Mouse (Mus musculus) midbrain, embryonic 15.5 days (tissue): Measurements from ENCODE around the gene Rnf215. TPM values are rescaled to one million over a fixed set of nuclear protein-coding genes. Genes with fewer than 3 reads are reported as not detected.
"Not testable (repeated sequence)": the region's sequence is repeated elsewhere in the genome, so short reads cannot be mapped to it uniquely, and the experiment has no call there.

Experiments
- ATAC-seq: fragments of 200-750 bp; cut with Nextera tagmentation; replicated peaks from 2 replicates; pipeline ENCODE4 v1.8.0; 2017; ENCODE audit warnings: moderate TSS enrichment
- H3K27ac ChIP-seq: fragments of 300-500 bp; sonication (generic); 2 replicates; pipeline ENCODE4 v1.5.1; 2015; ENCODE audit warnings: mild to moderate bottlenecking, inconsistent platforms
- H3K27me3 ChIP-seq: fragments of 300-500 bp; sonication (generic); replicated peaks from 2 replicates; pipeline ENCODE4 v1.6.1; 2015; ENCODE audit warnings: inconsistent platforms
- H3K36me3 ChIP-seq: fragments of 300-500 bp; sonication (generic); replicated peaks from 2 replicates; pipeline ENCODE4 v1.6.1; 2015; ENCODE audit warnings: inconsistent platforms
- H3K4me1 ChIP-seq: fragments of 300-500 bp; sonication (generic); 2 replicates; pipeline ENCODE4 v1.6.1; 2015; ENCODE audit warnings: inconsistent platforms
- H3K4me2 ChIP-seq: fragments of 300-500 bp; sonication (generic); 2 replicates; pipeline ENCODE4 v1.6.1; 2015; ENCODE audit warnings: inconsistent platforms, mild to moderate bottlenecking, moderate library complexity
- H3K4me3 ChIP-seq: fragments of 300-500 bp; sonication (generic); 2 replicates; pipeline ENCODE4 v1.5.1; 2015; ENCODE audit warnings: mild to moderate bottlenecking, inconsistent platforms
- H3K9ac ChIP-seq: fragments of 300-500 bp; sonication (generic); 2 replicates; pipeline ENCODE4 v1.6.1; 2015; ENCODE audit warnings: mild to moderate bottlenecking, inconsistent platforms
- H3K9me3 ChIP-seq: fragments of 300-500 bp; sonication (generic); 2 replicates; pipeline ENCODE4 v1.6.1; 2016; ENCODE audit warnings: inconsistent platforms
- WGBS: fragments of 180-500 bp; shearing (Covaris S2); methylation state at CpG from one replicate; pipeline ENCODE4 v1.1.7; 2015; ENCODE audit warnings: mixed read lengths; 5-methylcytosine and 5-hydroxymethylcytosine counted together
- polyA plus RNA-seq: library from polyadenylated mRNA; unstranded; fragments of >200 nt; fragmentation: Nextera tagmentation; extraction: Ambion mirVana; gene quantifications from 2 replicates; pipeline ENCODE4 v1.2.1, GENCODE M21; 2015

The Rnf215 gene
- polyA plus RNA-seq, 1 experiment from 2014 or later: 55.4 TPM

DNA sequence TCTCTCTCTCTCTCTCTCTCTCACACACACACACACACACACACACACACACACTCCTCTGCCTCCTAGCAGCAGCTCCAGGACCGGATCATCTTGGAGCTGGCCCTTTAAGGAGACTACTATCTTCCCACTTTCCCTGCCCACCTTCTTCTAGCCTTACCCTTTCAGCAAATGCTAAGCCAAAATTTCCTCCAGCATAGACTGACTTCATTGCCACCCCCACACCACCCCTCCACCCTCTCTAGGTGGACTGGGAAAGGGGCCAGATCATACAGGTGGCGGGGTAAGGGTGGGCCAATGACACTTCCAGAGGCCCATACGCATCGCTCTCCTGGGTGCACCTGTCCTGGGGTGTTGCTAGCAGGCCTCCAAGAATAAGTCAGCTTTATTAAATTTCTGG lies 19.6 kb upstream of the Rnf215 start:
- WGBS: 93% methylated on average over 4 of the region's 4 CpGs
- Histone ChIP-seq H3K27ac (no peak overlapping the region), H3K9ac (no peak overlapping the region), H3K4me3 (no peak overlapping the region), H3K27me3 (no peaks in the 10 kb centered on the region), H3K36me3 (no peaks in the 10 kb centered on the region), H3K4me2 (no peak overlapping the region), H3K4me1 (peaks cover 22% of the 10 kb centered on the region; the same call in 1 of the 2 replicates), H3K9me3 (no peaks in the 10 kb centered on the region)
- ATAC-seq: no peak

DNA sequence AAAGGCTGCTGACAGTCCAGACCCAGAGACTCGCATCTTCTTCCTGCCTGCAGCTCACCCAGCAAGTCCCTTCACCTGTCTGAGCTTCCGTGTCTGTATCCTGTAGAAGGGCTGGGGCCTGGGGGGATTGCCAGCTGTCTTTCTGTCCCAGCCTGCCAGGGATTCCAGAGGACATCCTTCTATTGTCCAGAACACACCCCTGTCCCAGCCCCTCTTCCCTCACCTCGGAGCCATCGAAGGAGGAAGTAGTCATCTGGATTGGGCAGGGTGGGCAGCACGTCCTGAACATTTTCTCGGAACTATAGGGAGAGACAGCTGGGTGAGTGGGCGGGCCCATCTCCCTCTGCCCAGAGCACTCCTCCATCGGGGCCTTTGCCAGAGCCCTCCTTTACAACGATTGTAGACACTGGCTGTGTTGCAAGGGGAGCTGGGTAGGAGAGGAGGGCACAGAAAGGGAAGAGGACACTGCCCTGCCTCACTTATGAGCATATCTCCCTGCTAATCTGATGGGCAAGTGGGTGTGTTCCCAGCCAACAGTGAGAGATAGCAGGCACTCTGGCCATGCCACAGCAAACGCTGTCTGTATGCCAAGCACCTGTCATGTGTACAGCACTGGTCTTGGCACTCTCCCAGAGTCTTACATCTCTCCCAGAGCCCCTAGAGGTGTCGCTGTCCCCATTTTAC lies 18.4 kb upstream of the Rnf215 start:
- Histone ChIP-seq H3K9me3 (no peaks in the 10 kb centered on the region), H3K4me2 (no peak overlapping the region; the same call in 1 of the 2 replicates), H3K27me3 (no peaks in the 10 kb centered on the region), H3K27ac (no peak overlapping the region), H3K4me3 (no peak overlapping the region), H3K36me3 (no peaks in the 10 kb centered on the region), H3K4me1 (peaks cover 22% of the 10 kb centered on the region; the same call in 1 of the 2 replicates), H3K9ac (no peak overlapping the region)
- no peak for ATAC-seq
- 66% methylated on average over 11 of the region's 11 CpGs for WGBS

DNA sequence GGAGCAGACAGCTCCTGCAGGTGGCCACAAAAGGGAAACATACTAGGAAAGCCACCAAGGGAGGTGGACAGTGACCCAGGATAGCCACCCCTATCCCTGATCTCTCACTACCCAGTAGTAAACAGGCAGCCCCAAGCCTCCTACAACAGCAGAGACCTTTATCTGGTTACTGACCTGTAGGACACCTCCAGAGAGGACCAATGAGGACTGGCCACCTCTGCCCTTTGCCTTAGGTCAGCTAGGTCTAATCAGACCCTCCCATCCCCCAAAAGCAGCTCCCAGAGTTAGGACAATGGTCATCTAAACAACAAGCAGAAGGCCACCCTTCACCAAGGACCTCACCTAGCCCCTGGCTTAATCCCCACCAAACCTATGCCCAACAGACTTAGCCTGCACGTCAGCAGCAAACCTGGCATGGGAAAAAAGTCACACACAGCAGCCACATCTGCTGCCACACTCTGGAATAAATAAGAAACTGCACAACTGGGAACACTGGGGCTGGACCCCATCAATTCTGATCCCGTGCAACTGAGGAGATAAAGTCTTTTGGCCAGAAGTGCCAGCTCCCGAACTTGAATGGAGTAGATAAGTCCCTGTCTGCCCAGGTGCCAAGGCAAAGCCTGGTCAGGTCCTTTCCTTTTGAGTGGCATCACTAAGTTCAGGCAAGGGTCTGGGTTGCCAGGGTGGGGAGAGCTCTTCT lies 17.5 kb upstream of the Rnf215 start:
- Histone ChIP-seq H3K27ac (no peak overlapping the region), H3K27me3 (no peaks in the 10 kb centered on the region), H3K4me1 (peaks cover 22% of the 10 kb centered on the region; the same call in 1 of the 2 replicates), H3K4me3 (peak overlapping the region; percentile 57), H3K36me3 (no peaks in the 10 kb centered on the region), H3K4me2 (peak overlapping the region; percentile 87), H3K9me3 (no peaks in the 10 kb centered on the region), H3K9ac (peak overlapping the region; percentile 66)
- 17% methylated on average over 3 of the region's 3 CpGs for WGBS
- 0 out of 2 replicates have a peak, but pooled peaks have one; percentile 7 for ATAC-seq

DNA sequence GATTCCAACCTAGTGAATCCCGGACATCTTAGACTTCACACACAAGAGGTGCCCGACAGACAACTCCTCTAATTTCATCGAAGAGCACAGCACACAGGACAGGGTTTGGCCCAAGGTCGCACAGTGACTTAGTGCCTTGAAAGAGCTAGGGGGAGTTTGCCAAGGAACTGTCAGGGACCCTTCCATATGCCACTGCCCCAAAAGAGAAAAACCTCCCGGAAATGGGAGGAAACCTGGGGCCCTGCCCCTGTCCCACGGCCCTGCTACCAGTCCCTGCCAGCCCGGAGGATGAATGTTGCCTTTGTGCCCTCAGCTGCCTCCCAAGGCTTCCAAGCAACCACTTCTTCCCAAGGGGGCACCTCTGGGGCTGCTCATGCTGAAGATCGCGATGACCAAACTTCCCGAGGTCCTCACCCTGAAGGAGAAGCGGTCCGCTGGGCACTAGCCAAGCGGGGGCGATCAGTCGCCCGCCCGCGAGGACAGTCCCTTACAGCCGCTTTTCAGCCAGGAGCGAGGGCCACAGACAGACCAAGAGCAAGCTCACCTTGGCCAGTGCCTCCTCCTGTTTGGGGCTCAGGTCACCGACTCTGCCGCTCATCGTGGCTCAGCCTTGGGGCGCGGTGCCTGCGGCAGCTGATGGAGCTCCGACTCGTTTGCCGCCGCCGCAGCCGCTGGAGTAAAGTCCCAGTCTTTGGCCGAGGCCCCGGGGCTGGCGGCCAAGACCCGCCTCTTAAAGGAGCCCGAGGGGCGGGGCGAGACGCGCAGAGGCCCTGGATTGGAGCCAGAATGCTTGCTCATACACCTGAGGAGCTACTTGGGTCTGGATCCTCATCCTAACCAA lies 16.7 kb upstream of the Rnf215 start:
- WGBS: 2% methylated on average over 41 of the region's 41 CpGs
- H3K9me3 ChIP-seq: no peaks in the 10 kb centered on the region
- H3K27ac ChIP-seq: peak overlapping the region; percentile 64; the same call in 1 of the 2 replicates

DNA sequence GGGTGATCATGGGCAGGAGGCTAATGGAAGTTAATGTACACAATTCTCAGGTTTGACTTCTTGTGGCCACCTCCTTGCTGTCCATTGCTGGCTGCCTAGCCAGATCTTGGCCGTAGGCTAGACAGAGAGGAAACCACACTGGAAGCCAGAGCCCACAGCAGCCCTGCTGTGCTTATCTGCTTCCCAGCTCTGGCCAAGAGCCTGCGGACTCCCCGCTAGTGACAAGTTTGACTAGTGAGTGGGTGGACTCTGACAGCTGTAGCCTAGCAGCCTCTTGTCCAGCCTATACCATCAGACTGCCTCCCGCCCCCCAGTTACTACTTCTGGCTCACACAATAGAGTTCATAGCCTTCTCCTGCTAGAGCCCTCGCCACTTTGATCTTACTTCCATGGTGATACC lies 15.4 kb upstream of the Rnf215 start:
- WGBS: 84% methylated on average over 5 of the region's 5 CpGs
- Histone ChIP-seq H3K27me3 (no peaks in the 10 kb centered on the region), H3K27ac (no peak overlapping the region), H3K9me3 (no peaks in the 10 kb centered on the region), H3K4me2 (no peak overlapping the region), H3K4me1 (peaks cover 22% of the 10 kb centered on the region; the same call in 1 of the 2 replicates), H3K9ac (no peak overlapping the region), H3K36me3 (no peaks in the 10 kb centered on the region), H3K4me3 (no peak overlapping the region)
- no peak for ATAC-seq

More for the DNA sequence above, 16.7 kb upstream of the Rnf215 start:
- ATAC-seq: peak; percentile 70
- peaks cover 22% of the 10 kb centered on the region; the same call in 1 of the 2 replicates for H3K4me1 ChIP-seq
- H3K4me2 ChIP-seq: peak overlapping the region; percentile 87
- peak overlapping the region; percentile 57 for H3K4me3 ChIP-seq
- H3K27me3 ChIP-seq: no peaks in the 10 kb centered on the region
- H3K9ac ChIP-seq: peak overlapping the region; percentile 66
- H3K36me3 ChIP-seq: no peaks in the 10 kb centered on the region

DNA sequence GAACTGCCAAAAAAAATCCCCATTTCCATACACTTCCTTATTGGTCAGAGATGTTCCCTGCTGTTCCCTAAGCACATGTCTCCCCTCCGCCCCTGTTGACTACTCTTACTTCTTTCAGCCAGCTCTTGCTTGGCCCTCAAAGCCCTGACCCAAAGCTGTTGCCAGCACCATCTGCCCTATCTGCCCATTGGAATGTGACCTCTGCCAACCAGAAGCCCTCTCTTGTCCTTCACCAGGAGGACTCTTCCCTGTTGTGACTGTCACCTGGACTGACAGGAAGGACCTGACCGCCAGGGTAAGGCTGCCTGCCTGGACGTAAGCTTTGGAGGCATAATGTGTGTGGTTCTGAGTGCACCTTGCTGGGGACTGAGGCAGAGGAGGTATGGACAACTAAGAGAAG lies 13.3 kb upstream of the Rnf215 start:
- no peak for ATAC-seq
- H3K9me3 ChIP-seq: no peaks in the 10 kb centered on the region
- no peak overlapping the region for H3K9ac ChIP-seq
- no peaks in the 10 kb centered on the region for H3K27me3 ChIP-seq
- no peak overlapping the region for H3K4me3 ChIP-seq
- H3K4me1 ChIP-seq: peaks cover 17% of the 10 kb centered on the region; the same call in 1 of the 2 replicates
- H3K36me3 ChIP-seq: no peaks in the 10 kb centered on the region
- H3K4me2 ChIP-seq: no peak overlapping the region
- 86% methylated on average over 3 of the region's 3 CpGs for WGBS
- no peak overlapping the region for H3K27ac ChIP-seq

DNA sequence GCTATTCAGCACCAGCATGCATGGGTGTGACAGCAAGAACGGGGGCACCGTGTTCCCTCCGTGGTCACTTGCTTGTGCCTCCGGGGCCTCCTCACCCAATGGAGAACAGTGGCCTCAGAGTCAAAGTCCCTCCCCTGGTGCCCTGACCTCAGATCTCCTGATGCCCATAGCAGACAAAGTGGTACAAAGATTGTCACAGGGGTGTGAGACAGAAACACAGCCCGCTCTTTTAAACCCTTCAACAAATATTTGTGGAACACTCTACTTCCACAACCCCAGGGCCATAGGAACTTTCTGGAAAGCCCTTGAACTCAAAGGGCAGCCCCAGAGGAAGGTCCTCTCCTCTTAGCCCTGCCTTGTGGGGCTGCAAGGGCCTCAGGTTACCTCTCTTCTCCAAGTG lies 12.8 kb upstream of the Rnf215 start:
- Histone ChIP-seq H3K4me2 (no peak overlapping the region), H3K9me3 (no peaks in the 10 kb centered on the region), H3K4me1 (peaks cover 12% of the 10 kb centered on the region; the same call in 1 of the 2 replicates), H3K9ac (no peak overlapping the region), H3K36me3 (no peaks in the 10 kb centered on the region), H3K4me3 (no peak overlapping the region), H3K27ac (no peak overlapping the region), H3K27me3 (no peaks in the 10 kb centered on the region)
- no peak for ATAC-seq
- WGBS: 90% methylated on average over 5 of the region's 5 CpGs

DNA sequence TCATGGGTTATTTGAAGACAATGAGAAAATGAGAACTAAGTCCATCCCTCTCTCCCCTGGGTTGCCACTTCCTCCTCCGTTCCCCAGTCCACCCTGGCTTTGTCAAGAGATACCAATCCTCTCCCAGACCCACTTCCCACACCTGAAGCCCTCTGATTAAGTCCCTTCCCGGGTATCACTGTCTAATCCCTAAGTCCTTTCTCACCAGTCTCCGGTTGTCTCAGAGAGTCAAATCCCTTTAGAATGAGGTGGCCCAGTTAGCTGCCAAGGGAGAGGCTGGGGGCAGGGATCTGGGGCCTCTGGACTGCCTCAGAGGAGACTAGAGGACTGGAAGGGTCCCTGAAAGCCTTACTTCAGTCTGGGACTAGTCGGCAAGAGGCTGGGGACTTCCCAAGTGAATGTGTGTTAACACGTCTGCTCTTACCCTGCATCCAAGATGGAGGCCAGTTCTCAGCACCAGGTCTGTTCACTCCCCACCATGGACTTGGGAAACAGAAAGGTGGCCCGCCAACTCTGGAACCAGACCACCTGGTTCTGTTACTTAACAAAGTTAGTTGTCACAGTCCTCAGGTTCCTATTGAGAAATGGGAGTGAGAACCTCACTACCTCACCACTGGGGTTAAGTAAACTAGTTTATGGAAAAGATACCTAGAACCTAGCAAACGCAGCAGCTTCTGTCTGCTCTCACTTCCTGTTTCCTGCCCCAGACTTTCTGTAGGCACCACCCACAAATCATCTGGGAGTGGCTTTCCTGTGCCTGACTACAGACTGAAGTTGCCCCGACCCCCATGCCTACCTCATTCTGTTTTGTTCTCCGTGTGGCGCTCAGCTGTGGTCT lies 12.0 kb upstream of the Rnf215 start, which contains the start of gene Sec14l2:
Gene Sec14l2 (minus strand): TSS at position 674 of the 838 bp plus-strand sequence.
- H3K27me3 ChIP-seq: no peaks in the 10 kb centered on the region
- H3K4me3 ChIP-seq: no peak within 1 kb of the TSS
- no peak within 1 kb of the TSS for H3K9ac ChIP-seq
- no peak within 1 kb of the TSS for H3K4me2 ChIP-seq
- WGBS: 73% methylated on average over 10 of the region's 10 CpGs
- ATAC-seq: no peak
- H3K27ac ChIP-seq: no peak within 1 kb of the TSS
- H3K4me1 ChIP-seq: peaks cover 4% of the 10 kb centered on the region; the same call in 1 of the 2 replicates
- no peaks in the 10 kb centered on the region for H3K36me3 ChIP-seq
- no peaks in the 10 kb centered on the region for H3K9me3 ChIP-seq

DNA sequence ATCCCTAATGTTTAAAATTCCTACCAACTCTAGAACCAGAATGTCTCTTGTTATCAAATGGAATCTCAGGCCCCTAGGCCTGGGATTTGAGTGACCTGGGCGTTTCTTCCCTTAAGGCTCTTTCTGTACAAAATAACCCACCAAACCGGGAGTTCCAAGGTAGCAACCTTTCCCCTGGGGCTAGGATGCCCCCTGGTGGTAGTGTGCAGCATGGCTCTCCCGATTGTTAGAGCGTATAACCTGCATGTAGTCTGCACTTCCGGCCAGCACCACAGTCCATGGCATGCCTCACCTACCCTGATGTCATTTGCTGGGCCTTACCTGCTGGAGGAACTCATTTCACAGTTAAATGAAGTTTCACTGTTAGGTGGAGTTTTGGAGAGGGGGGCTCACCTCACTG lies 11.1 kb upstream of the Rnf215 start:
- Histone ChIP-seq H3K4me1 (no peaks in the 10 kb centered on the region; the same call in 1 of the 2 replicates), H3K4me3 (no peak overlapping the region), H3K36me3 (no peaks in the 10 kb centered on the region), H3K27ac (no peak overlapping the region), H3K9me3 (no peaks in the 10 kb centered on the region), H3K27me3 (no peaks in the 10 kb centered on the region), H3K9ac (no peak overlapping the region), H3K4me2 (no peak overlapping the region)
- 59% methylated on average over 5 of the region's 5 CpGs for WGBS
- ATAC-seq: no peak

DNA sequence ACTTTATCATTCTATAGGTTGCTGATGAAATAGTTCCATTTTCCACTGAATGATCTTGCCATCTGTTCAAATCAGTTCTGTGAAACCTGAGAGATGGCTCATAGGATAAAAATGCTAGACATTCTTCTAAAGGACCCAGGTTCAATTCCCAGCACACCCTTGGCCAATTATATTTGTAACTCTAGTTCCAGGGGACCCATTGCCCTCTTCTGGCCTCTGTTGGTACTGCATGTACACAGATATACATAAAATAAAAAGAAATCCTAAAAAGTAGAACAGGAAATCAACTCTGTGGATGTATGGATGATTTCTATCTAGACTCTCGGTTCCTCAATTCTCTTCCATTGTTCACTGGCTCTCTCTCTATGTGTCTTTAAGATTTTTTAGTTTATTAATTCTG lies 7.9 kb upstream of the Rnf215 start:
- H3K27me3 ChIP-seq: no peaks in the 10 kb centered on the region

DNA sequence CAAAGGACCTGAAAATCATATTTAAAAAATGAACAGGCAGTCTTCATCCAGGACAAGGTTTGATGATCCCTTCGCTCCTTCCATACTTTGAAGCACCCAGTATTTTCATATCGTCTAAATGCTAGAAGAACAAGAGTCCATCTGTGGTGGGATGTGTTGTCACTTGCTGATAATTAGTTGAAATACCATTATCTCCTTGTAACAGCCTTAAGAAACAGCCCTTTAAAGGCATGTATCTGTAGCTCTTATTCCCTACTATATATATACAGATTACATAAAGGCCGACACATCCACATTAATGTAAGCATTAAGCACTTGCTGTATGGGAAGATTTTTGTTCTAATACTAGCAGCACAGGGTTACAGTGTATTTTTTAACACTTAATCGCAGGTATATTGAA lies 6.5 kb upstream of the Rnf215 start:
- H3K4me3 ChIP-seq, ATAC-seq: not testable (repeated sequence)

More for the DNA sequence above, 7.9 kb upstream of the Rnf215 start:
- no peak for ATAC-seq
- no peak overlapping the region for H3K27ac ChIP-seq
- H3K4me3 ChIP-seq: no peak overlapping the region
- no peaks in the 10 kb centered on the region for H3K9me3 ChIP-seq
- WGBS: 95% methylated on average over 1 of the region's 1 CpGs
- H3K4me1 ChIP-seq: no peaks in the 10 kb centered on the region
- H3K9ac ChIP-seq: no peak overlapping the region
- no peak overlapping the region for H3K4me2 ChIP-seq
- no peaks in the 10 kb centered on the region for H3K36me3 ChIP-seq

More for the DNA sequence above, 6.5 kb upstream of the Rnf215 start:
- H3K4me1 ChIP-seq, H3K9ac ChIP-seq, H3K36me3 ChIP-seq, H3K27me3 ChIP-seq, H3K4me2 ChIP-seq, H3K27ac ChIP-seq, H3K9me3 ChIP-seq: not testable (repeated sequence)
- 88% methylated on average over 4 of the region's 4 CpGs for WGBS
